Mouse (Mus musculus): ENCODE results near the gene Gm14180.
A peak's percentile ranks its signal among the peaks of the same experiment; 100 is the strongest.
"Not testable (repeated sequence)": the region's sequence is repeated elsewhere in the genome, so short reads cannot be mapped to it uniquely, and the experiment has no call there.

The Gm14180 gene

DNA sequence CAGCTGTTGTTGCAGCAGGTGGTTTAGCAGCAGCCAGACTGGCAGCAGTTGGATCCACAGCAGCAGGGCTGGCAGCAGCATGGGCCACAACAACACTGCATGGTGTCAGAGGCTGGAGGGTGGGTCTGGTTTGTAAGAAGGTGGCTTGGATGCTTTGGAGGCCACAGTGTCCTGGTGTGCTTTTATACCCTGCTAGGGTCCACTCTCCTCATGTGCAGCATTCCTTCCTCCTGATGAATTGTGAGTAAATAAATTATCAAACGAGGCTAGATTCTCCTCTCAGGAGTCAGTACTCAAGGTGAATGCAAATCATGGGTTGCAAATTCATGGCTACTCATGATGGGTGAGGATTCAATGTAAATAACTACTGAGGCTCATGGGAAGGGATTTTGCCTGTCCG lies at the start of gene Gm14180:
Gene Gm14180 (minus strand): TSS at position 101 of the 400 bp plus-strand sequence.
- no peak for DNase-seq (ENCODE audit: low spot score in 2 of 2)

DNA sequence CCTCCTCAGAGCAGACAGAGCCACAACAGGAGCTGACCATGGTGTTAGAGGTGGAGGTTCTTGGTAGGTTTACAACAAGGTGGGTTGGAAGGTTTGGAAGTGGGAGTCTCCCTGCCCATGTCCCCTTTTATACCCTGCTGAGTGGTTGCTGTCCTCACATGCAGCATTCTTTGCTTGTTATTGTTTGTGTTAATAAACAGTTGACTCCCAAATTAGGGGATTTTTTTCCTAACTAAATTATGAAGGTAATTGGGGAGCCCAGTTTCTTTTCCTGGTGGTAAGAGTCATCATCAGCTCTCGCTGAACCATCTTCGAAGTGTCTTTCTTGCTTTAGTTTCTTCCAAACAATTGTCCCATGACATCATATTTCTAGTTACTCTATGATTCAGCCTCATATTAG lies 46.5 kb upstream of the Gm14180 start, which contains the start of gene Krtap4-8:
Gene Krtap4-8 (minus strand): TSS at position 101 of the 400 bp plus-strand sequence.
- DNase-seq (ENCODE audit: low spot score in 2 of 2) = no peak

DNA sequence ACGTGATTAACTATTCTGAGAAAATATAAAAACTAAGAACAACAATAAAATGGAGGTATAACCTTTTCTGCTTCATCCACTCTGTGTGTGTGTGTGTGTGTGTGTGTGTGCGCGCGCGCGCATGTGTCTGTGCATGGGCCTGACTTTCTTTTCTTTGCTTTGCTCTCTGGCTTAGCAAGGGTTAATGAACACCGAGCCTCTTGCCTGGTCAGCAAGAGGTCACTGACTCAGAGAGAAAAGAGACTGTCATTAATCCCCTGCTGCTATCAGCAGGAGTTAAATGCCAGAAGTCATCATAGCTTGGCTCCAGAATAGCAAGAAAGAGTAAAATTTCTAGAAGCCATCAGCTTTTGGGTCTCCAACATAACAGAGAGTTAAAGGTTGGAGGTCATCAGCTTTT lies 44.3 kb upstream of the Gm14180 start:
- DNase-seq (ENCODE audit: low spot score in 2 of 2) = no peak

GRCm38 (mm10) chr11:99772813-99773212 lies 38.7 kb upstream of the Gm14180 start, which contains the start of gene Gm11595:
TSS of gene Gm11595 (minus strand) at chr11:99772913.
- not testable (repeated sequence) for DNase-seq (ENCODE audit: low spot score in 2 of 2)

DNA sequence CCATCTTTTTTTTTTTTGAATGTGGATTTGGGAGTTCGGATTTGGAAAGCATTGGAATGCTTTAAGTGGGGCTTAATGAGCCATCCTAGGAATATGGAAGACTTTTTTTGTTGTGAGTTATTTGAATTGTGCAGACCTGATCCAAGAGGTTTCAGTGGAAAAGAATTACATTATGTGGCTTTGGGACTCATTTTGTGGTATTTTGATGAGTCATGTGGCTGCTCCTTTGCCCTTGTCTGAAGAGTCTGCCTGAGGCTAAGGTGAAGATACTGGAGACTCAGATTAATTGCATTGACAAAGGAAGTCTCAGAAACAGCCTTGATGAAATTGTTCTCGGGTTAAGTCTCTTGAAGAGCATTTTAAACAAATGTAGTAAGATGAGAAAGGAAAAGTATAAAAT lies 34.3 kb upstream of the Gm14180 start:
- DNase-seq (ENCODE audit: low spot score in 2 of 2) = no peak

- no peak for DNase-seq (ENCODE audit: low spot score in 2 of 2)
Observed at GRCm38 (mm10) chr11:99758877-99759276, 24.8 kb upstream of the Gm14180 start.

- no peak for DNase-seq (ENCODE audit: low spot score in 2 of 2)
Observed at GRCm38 (mm10) chr11:99743985-99744384, 9.9 kb upstream of the Gm14180 start.

DNA sequence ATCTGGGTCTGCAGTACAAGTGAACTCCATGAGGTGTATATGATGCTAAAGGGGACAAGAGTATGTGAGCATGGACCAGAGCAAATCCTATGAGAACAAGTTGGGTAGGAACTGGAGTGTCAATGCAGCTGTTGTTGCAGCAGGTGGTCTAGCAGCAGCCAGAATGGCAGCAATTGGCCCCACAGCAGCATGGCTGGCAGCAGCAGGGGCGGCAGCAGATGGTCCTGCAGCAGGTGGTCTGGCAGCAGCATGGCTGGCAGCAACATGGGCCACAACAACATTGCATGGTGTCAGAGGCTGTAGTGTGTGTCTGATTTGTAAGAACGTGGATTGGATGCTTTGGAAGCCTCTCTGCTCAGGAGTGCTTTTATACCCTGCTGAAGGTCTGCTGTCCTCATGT lies 10.0 kb downstream of the Gm14180 start:
- peak in 1 of 2 experiments; percentile 47 for DNase-seq (ENCODE audit: low spot score in 2 of 2)

- DNase-seq (ENCODE audit: low spot score in 2 of 2) = no peak
Observed at GRCm38 (mm10) chr11:99718759-99719158, 15.3 kb downstream of the Gm14180 start.

- DNase-seq (ENCODE audit: low spot score in 2 of 2) = no peak
Observed at GRCm38 (mm10) chr11:99690463-99690862, 43.6 kb downstream of the Gm14180 start, which contains the start of gene Gm14190. TSS of gene Gm14190 (minus strand) at chr11:99690740.

DNA sequence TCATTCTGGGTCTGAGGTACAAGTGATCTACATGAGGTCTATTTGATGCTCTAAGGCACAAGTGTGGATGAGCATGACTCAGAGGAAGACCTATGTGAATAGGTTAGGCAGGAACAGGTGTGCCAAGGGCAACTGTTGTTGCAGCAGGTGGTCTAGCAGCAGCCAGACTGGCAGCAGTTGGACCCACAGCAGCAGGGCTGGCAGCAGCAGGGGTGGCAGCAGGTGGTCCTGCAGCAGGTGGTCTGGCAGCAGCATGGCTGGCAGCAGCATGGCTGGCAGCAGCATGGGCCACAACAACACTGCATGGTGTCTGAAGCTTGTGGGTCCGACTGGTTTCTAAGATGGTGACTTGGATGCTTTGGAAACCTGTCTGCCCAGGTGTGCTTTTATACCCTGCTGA lies 48.9 kb downstream of the Gm14180 start:
- DNase-seq (ENCODE audit: low spot score in 2 of 2) = not testable (repeated sequence)

Measured in cerebellum, postnatal 4 days (tissue).